Mouse (Mus musculus) thymus, postnatal 36 days (tissue): ENCODE results near the gene Rcn1.

ENCODE experiments used
- DNase-seq, 2 experiments: peaks; one replicate each; pipeline ENCODE4 v3.0.0; 2022; ENCODE audit warnings: mixed read lengths in 2 of 2

Gene Rcn1

DNA sequence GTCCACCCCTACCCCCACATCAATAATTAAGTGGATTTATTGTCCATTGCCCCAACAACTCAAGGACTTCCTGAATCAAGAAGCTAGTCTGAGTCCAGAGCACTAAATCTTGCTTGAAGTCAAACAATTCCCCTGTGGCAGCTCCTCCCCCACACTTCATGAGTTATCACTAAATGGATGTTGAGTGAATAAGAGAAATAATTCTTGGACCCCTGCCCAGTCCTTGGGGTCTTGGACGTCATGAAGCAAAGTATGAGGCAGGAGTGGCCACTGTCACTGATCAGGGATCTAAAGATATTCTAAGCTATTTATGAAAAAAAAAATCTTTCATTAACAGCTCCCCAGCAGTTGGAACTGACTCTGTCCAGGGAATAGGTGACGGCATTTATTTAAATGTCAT lies 6.6 kb downstream of the Rcn1 start:
- no peak for DNase-seq

DNA sequence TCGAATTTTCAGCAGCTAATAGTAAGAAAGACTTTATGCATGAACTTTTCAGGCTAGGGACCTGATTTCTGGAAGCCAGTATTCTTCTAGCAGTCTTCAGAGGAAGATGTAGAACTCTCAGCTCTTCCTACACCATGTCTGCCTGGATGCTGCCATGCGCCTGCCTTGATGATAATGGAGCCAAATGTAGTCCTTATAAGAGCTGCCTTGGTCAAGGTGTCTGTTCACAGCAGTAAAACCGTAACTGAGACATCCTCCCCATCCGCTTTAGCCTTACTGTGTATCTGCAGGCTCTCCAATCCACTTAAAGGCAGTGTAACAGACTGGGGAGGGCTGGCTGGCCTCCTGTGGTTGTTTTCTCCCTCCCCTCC lies 7.7 kb downstream of the Rcn1 start:
- no peak for DNase-seq

GRCm38 (mm10) chr2:105390653-105391413 lies 8.3 kb downstream of the Rcn1 start:
- DNase-seq, result no peak

GRCm38 (mm10) chr2:105389007-105389890 lies 9.9 kb downstream of the Rcn1 start:
- no peak for DNase-seq

DNA sequence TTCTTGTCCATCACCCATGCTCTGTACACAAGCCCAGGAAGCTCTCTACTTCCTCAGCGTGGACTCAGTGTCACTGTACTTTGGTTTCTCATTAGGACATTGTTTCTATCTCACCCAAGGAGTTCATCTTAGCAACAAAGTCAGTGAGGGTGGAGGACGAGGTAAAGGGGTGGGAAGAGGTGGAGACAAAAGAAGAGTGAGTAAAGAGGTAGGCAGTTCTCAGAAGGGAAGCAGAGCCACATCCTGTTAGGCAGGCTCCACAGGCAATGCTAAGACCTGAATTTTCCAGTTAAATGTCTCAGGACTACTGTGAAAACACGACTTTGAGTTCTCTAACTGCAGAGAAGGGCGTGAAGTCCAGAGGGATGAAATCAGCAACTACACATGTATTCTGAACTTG lies 12.7 kb downstream of the Rcn1 start:
- DNase-seq, result no peak

DNA sequence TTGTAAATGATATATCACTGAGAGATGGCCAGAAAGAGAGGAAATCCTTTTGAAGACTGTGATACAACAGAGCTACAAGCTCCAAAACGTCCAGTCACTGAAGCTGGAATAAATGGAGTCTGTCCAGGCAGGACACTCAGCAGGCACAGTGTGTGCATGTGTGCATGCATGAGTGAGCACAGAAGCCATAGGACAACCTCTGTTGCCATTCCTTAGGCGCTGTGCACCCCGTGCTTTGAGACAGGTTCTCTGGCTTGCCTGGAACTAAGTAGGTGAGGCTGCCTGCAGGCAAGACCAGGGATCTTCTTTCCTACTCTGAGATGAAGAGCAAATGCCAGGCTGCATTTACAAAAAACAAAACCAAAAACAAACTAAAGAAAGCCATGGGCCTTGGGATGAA lies 14.1 kb downstream of the Rcn1 start:
- DNase-seq, result no peak

DNA sequence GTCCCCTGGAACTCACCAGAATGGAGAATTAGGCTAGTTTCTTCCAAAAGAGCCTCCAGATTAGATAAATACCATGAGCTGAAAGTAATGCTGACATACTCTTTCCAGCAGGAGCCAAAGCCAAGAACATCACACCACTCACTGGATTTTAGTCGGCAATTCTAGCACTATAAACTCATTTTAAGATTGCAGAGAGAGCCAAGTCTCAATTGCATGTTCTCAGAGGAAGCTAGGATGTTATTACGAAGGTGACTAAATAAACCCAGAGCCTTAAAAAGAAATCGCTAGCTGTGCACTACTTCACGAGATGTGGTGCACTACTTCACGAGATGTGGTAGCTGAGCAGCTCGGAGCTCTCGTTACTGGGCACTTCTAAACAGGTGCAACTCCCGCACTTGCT lies 16.1 kb downstream of the Rcn1 start:
- DNase-seq, result no peak

DNA sequence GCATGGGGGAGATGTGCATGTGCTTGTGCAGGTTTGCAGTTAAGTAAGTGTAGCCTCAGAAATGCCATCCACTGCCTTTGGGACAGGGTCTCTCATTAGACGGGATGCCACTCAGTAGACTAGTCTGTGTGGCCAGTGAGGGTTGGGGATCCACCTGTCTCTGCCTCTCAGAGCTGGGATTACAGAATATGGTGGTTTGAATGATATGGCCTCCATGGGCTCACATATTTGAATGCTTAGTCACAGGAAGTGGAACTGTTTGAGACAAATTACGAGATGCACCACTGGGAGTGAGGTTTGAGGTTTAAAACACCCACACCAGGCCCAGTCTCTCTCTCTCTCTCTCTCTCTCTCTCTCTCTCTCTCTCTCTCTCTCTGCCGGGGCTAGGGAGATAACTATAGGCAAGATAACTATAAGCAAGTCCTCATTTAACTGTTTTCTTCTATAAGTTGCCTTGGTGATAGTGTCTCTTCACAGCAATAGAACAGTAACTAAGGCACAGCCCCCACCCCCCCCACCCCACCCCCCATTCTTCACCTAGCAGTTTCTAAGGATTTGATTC lies 18.3 kb downstream of the Rcn1 start:
- no peak for DNase-seq

DNA sequence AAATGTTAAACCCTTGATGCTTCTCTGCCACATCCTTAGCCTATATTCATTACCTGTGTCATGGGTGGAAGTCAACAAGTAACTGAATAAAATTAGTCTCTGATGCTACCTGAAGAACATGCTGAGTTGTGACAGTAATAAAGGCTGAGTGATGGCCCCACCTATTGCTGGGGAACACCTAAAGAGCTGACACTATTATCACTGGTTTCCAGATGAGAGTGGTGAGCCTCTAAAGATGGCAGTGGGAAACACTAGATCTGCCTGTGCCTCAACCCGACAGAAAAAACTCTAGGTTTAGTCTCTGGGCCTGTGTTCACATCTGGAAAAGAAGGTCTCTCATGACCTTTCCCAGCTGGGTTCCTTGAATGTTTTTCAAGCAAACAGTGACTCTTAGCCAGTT lies 19.4 kb downstream of the Rcn1 start:
- no peak for DNase-seq

GRCm38 (mm10) chr2:105375705-105376104 lies 23.4 kb downstream of the Rcn1 start:
- no peak for DNase-seq

DNA sequence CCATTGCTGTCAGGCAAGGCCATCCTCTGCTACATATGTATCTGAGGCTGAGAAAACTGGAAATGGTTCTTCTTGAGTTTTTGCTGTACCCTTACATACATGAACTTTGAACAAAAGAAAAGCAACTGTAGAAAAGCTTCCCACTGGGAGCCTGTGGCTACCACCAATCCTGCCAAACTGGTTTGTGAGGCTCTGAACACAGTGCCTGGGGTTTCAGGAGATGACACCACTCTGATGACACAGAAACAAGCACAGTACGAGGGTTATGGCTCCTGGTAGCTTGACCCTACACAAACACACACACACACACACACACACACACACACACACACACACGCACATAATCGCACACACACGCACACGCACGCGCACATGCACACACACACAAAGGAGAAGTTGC lies 23.9 kb downstream of the Rcn1 start:
- no peak for DNase-seq

GRCm38 (mm10) chr2:105373658-105374057 lies 25.5 kb downstream of the Rcn1 start:
- DNase-seq, result no peak

DNA sequence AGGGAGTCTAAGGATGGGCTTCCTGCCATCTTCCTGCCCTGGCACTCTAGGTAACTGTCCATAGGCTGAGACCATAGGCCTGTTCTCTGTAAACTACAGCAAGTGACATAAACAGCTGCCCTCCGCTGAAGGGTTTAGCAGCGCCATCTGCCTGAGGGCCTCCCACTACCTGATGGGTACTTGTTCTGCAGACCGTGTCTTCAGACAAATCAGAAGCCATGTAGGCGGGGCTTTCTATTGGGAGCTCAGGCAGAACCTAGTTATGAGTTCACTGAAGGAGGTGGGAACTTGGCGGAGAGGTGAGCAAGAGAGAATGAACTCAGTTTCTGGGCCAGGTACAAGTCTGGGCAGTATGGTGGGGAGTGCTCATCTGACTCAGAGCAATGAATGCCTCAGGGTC lies 26.4 kb downstream of the Rcn1 start:
- no peak for DNase-seq

DNA sequence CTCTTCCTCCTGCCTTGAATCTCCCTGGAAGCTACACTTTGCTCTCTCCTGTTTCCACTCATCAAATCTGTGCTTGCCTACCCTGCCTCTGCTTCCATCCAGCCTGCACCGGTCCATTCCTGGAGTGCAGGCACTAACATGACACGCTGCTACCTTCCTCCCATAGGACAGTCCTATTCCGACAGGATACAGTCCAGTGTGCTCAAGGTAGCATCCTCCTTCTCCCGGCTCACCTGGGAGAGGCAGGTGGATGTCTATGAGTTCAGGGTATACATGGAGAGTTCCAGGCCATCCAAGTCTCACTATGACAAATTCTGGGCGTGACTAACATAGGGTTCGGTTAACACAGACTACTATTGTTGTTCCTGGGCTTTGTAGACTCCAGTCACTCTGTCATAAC lies 27.0 kb downstream of the Rcn1 start:
- no peak for DNase-seq

- DNase-seq, result no peak
Observed at GRCm38 (mm10) chr2:105370698-105371097, 28.4 kb downstream of the Rcn1 start.

DNA sequence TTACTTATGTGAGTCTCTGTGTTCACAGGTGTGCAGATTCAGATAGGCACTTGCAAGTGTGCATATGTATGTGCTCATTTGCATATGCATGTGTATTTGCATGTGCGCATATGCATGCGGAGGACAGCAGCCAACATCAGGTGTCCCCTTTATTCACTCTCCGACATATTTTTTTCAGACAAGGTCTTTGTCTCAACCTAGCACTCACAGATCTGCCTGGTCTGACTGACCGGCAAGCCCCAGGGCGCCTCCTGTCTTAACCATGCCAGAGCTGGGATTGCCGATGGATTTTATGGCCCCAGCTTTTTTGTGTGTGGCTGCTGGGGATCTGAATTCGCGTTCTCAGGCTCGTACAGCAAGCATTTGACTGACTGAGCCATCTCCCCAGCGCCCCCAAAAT lies 28.9 kb downstream of the Rcn1 start:
- DNase-seq, result no peak

DNA sequence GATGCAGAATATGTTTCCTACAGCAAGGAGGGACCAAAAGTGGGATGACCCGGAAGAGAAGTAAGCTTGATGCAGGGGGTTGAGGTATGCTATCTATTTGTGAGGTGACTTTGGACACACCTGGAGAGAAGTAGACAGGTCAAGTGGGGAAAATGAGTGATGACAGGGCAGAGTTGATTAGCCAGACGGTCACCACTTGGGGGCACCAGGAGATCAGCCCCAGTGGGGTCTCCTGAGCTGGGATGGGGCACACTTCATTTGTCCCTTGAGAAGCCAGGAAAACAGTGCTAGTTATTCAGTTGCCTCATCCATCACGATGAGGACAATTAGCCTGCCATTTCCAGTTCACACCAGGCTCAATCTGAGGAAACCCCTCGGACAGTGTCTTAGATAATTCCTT lies 31.5 kb downstream of the Rcn1 start:
- DNase-seq, result peak; percentile 8 to 10

DNA sequence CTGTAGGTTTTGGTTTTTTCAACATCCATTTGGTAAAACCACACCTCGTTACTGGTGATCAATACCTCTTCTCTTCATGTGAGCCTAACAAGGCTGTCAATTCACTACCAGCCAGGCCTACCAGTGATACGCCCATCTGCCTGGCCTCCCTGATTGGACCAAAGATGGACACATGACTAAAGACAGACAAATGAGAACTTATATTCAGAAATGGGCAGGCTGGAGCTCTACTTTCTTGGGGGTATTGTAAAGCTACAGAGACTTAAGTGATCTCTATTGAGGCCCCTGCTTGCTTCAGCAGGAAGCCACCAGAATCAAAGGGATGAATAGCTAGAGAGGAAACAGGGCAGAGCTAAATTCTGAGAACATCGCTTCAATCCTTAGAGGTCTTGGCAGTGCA lies 41.1 kb downstream of the Rcn1 start:
- no peak for DNase-seq

- DNase-seq, result no peak
Observed at GRCm38 (mm10) chr2:105356791-105357190, 42.3 kb downstream of the Rcn1 start.

DNA sequence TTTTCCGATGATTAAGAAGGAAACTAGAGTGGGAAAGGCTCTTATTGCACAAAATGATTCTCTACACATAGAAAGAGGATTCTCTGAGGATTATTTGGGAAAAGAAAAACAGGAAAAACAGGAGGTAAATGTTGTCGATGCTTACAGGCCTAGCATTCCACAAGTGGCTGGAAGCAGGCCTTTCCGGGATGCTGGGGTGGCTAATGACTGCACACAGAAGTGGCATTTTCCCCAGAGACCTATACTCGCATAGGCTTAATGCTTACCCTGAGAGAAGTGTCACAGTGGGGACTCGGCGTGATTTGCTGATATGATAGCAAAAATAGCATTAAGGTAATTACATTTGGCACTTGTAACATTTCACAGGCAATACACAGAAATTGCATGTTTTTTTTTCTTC lies 50.2 kb downstream of the Rcn1 start:
- DNase-seq, result no peak

- DNase-seq, result no peak
Observed at GRCm38 (mm10) chr2:105339993-105340392, 59.1 kb downstream of the Rcn1 start.

DNA sequence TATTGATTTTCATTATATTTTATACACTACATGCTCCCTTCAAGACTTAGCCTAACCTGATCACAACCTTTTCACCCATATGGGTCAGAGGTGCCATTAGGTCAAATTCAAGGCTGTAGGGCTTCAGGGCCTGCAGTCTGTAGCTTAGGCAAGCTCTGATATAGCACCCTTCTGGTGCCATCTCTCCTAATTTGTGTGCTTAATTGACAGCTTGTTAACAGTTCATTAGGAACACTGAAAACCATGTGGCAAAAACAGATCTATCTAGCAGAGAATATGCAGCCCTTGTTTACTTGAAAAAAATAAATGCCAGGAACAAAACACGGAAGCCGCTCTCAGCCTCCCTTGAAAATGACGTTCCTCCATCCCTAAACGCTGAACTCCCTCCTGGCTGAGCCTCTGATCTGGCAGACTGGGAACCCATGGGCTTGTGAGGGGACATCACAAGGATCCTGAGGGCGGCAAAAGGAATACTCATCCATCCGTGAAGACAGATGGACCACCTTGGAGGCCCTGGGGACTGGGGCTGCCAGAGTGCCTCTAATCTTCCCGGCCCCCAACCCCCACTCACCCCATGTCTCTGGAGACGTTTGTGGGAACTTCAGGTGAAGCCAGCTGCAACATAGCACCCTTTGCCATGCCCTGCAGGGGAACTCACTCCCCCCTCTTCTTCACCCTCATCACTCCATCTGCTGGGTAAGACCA lies 61.8 kb downstream of the Rcn1 start:
- DNase-seq, result no peak

DNA sequence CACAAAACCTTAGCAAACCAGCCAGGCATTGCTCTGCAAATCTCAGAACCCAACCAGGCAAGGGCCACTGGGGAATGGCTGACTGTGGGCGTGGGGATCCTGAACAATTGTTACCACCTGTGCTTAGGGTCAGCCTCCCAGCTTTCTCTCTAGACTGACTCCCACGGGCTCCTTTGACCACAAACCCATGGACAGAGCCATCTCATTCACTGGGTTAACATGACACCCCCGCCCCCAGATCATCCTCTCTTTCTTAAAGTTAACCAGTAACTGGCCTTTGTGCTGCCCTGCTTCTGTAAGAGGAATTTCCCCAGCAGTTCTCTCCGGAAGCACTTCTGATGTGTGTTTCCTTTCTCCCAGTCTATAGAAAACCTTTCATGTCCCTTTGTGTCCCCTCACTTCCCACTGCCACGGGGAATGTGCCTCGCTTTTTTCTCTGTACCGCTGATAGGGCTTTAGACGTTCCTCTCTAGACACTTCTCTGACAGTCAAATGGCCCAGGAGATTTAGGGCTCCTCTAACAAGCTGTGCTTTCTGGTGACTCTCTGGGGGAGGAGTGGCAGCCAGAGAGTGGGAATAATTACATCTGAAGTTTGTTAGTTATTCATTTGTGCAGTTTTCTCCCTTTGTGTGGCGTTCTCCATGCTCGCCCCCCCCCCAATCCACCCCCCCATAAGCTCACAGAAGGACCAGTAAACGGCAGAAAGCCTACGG lies 62.6 kb downstream of the Rcn1 start:
- DNase-seq, result no peak
